Mouse (Mus musculus): ENCODE measurements at regions not wholly inside any gene's neighbourhood (a gene's known extent, or its start where the extent isn't known, plus 50 kb on each side); places are given as distances from the start of the nearest gene placed in this dataset.

DNA sequence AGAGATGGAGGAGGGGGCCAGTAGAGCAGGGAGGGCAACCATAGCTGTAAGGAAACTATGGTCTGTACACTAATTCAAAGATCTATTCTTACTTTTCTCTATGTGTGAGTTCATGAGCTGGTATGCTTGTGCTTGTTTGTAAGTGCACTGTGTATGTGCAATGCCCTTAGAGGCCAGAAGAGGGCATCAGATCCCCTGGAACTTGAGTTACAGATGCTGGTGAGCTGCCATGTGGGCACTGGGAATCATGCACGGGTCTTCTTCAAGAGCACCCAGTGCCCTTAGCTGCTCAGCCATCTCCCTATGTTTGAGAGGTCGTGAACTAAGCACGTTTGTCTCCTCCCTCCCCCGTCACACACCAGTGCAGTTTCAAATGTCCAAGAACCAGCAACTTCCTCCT is 68.9 kb downstream of the Tbx3 start:
- no peaks in the 10 kb centered on the region for H3K4me1 ChIP-seq (ENCODE audit: control insufficient read depth, insufficient read depth, low read length)
- H3K4me3 ChIP-seq (ENCODE audit: insufficient read depth, low read length), result no peak overlapping the region
- H3K27ac ChIP-seq (ENCODE audit: insufficient read depth, low read length), result no peak overlapping the region
- no peak for TF ChIP-seq POLR2A (IDR thresholded peaks at IDR 0.05; ENCODE audit: extremely low read depth, insufficient read depth, low read length)
- no peak for TF ChIP-seq CTCF (IDR thresholded peaks at IDR 0.05; ENCODE audit: extremely low read depth, insufficient read depth, low read length)

GRCm38 (mm10) chr5:119741116-119741515 is 70.6 kb downstream of the Tbx3 start:
- no peak overlapping the region for H3K27ac ChIP-seq (ENCODE audit: insufficient read depth, low read length)
- TF ChIP-seq POLR2A (IDR thresholded peaks at IDR 0.05; ENCODE audit: extremely low read depth, insufficient read depth, low read length) (no peak), CTCF (IDR thresholded peaks at IDR 0.05; ENCODE audit: extremely low read depth, insufficient read depth, low read length) (peak; percentile 94)
- H3K4me3 ChIP-seq (ENCODE audit: insufficient read depth, low read length), result no peak overlapping the region
- no peaks in the 10 kb centered on the region for H3K4me1 ChIP-seq (ENCODE audit: control insufficient read depth, insufficient read depth, low read length)

DNA sequence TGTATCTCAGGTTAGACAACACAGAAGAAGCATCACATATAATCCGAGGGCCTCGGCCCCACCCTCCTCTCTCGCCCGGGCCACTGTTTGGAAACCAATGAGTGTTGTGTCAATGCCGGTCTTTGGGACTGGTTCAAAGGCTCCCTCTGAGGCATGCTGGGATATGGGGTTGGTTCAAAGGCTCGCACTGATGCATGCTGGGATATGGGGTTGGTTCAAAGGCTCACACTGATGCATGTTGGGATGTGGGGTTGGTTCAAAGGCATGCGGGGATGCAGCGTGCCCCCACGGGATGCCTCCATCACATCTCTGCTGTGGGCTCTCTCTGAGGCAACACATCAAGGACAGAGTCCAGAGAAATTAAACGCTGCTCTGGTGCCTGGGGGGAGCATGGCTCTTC is 73.3 kb downstream of the Tbx3 start:
- Histone ChIP-seq H3K27ac (ENCODE audit: insufficient read depth, low read length) (no peak overlapping the region), H3K4me3 (ENCODE audit: insufficient read depth, low read length) (no peak overlapping the region), H3K4me1 (ENCODE audit: control insufficient read depth, insufficient read depth, low read length) (no peaks in the 10 kb centered on the region)
- TF ChIP-seq CTCF (IDR thresholded peaks at IDR 0.05; ENCODE audit: extremely low read depth, insufficient read depth, low read length), result no peak
- TF ChIP-seq POLR2A (IDR thresholded peaks at IDR 0.05; ENCODE audit: extremely low read depth, insufficient read depth, low read length), result no peak

GRCm38 (mm10) chr5:119747038-119747437 is 76.6 kb downstream of the Tbx3 start:
- TF ChIP-seq CTCF (IDR thresholded peaks at IDR 0.05; ENCODE audit: extremely low read depth, insufficient read depth, low read length), result no peak
- TF ChIP-seq POLR2A (IDR thresholded peaks at IDR 0.05; ENCODE audit: extremely low read depth, insufficient read depth, low read length), result no peak
- Histone ChIP-seq H3K4me3 (ENCODE audit: insufficient read depth, low read length) (no peak overlapping the region), H3K27ac (ENCODE audit: insufficient read depth, low read length) (no peak overlapping the region)

DNA sequence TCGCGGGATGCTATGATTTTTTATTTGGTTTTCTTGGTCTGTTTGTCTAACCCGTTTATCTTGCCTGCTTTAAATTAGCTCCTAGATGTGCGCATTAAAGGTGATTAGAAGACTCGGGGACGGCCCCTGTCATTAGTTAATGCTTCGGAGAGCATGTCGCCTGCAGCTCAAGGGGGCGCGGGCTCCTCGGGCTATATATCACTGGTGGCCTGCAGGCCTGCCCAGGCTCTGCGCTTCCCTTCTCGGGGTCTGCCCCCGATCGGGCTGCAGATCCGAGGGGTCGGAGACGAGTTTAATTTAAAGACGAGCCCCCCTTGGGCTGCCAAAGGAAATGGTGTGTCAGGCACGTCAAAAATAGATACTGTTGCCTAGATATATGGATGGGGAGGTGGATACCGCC is 78.2 kb downstream of the Tbx3 start:
- TF ChIP-seq POLR2A (IDR thresholded peaks at IDR 0.05; ENCODE audit: extremely low read depth, insufficient read depth, low read length), result no peak
- TF ChIP-seq CTCF (IDR thresholded peaks at IDR 0.05; ENCODE audit: extremely low read depth, insufficient read depth, low read length), result no peak
- no peaks in the 10 kb centered on the region for H3K4me1 ChIP-seq (ENCODE audit: control insufficient read depth, insufficient read depth, low read length)
- no peak overlapping the region for H3K4me3 ChIP-seq (ENCODE audit: insufficient read depth, low read length)
- H3K27ac ChIP-seq (ENCODE audit: insufficient read depth, low read length), result no peak overlapping the region

More at GRCm38 (mm10) chr5:119747038-119747437, 76.6 kb downstream of the Tbx3 start:
- H3K4me1 ChIP-seq (ENCODE audit: control insufficient read depth, insufficient read depth, low read length), result no peaks in the 10 kb centered on the region

DNA sequence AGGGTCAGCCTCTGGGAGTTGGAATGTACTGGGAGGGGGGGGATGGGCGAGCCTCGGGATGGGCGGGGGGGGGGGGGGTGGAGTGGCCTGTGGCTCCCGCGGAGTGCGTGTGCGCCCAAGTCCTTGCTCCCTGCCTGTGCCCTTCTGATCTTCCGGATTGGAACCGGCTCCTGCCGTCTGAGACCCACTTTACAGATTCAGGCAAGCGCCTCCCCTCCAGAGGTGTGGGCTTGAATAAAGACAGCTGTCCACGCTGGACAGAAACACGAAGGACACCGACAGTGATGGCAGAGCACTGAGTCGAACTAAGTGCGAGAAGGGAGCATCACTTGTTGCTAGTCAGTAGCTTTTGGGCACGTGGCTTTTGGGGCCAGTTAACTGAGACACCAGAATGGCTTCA is 78.7 kb downstream of the Tbx3 start:
- H3K27ac ChIP-seq (ENCODE audit: insufficient read depth, low read length), result no peak overlapping the region
- no peaks in the 10 kb centered on the region for H3K4me1 ChIP-seq (ENCODE audit: control insufficient read depth, insufficient read depth, low read length)
- TF ChIP-seq POLR2A (IDR thresholded peaks at IDR 0.05; ENCODE audit: extremely low read depth, insufficient read depth, low read length), result no peak
- TF ChIP-seq CTCF (IDR thresholded peaks at IDR 0.05; ENCODE audit: extremely low read depth, insufficient read depth, low read length), result no peak
- H3K4me3 ChIP-seq (ENCODE audit: insufficient read depth, low read length), result no peak overlapping the region

DNA sequence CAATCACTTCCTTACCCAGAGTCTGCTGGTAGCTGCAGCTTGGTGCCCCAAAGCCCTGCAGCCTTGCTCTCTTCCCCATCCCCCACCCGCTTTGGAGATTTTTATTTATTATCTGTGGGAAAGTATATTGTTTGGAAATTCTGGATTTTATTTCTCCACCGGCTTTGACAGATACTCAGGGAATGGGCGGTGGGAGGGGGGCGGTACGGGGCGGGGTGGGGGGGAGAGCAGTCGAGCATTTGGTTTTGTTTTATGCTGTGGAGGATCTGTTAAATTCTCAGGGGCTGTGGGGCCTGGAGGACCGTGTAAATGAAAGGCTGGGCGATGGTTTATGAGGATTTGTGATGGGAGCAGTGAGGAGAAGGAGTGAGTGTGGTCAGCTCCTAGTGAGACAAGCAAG is 76.7 kb upstream of the Tbx5 start:
- no peak overlapping the region for H3K27ac ChIP-seq (ENCODE audit: insufficient read depth, low read length)
- TF ChIP-seq CTCF (IDR thresholded peaks at IDR 0.05; ENCODE audit: extremely low read depth, insufficient read depth, low read length) (no peak), POLR2A (IDR thresholded peaks at IDR 0.05; ENCODE audit: extremely low read depth, insufficient read depth, low read length) (no peak)
- no peak overlapping the region for H3K4me3 ChIP-seq (ENCODE audit: insufficient read depth, low read length)
- H3K4me1 ChIP-seq (ENCODE audit: control insufficient read depth, insufficient read depth, low read length), result no peaks in the 10 kb centered on the region

DNA sequence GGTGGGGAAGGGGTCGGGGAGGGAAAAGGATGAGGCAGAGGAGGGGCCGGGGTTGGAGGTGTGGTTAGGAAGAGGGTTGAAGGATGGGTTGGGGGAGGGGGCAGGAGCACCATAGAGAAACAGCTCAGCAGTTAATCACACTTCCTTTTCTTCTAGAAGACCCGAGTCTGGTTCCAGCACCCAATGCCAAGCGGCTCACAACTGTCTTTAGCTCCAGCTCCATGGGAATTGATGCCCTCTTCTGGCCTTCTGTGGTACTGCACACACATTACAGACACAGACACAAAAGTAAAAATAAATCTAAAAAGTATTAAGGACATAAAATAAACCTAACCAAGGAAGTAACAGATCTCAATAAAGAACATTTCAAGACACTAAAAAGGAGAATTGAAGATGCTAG is 73.6 kb upstream of the Tbx5 start:
- H3K4me3 ChIP-seq (ENCODE audit: insufficient read depth, low read length), result no peak overlapping the region
- H3K27ac ChIP-seq (ENCODE audit: insufficient read depth, low read length), result no peak overlapping the region
- TF ChIP-seq CTCF (IDR thresholded peaks at IDR 0.05; ENCODE audit: extremely low read depth, insufficient read depth, low read length) (no peak), POLR2A (IDR thresholded peaks at IDR 0.05; ENCODE audit: extremely low read depth, insufficient read depth, low read length) (no peak)
- no peaks in the 10 kb centered on the region for H3K4me1 ChIP-seq (ENCODE audit: control insufficient read depth, insufficient read depth, low read length)

DNA sequence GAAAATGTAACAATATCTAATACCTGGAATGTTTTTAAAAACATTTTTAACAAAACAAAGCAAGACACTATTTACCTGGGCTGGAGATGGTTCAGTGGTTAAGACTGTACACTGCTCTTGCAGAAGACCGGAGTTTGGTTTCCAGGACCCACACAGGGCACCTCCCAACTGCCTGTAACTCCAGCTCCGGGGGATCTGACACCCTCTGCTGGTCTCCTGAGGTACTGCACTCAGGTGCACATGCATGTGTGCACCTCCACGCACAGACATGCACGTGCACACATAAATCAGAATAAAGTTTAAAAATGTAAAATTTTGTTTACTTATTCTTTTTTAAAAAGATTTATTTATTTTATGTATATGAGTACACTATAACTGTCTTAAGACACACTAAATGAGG is 70.4 kb upstream of the Tbx5 start:
- Histone ChIP-seq H3K4me1 (ENCODE audit: control insufficient read depth, insufficient read depth, low read length) (no peaks in the 10 kb centered on the region), H3K4me3 (ENCODE audit: insufficient read depth, low read length) (no peak overlapping the region), H3K27ac (ENCODE audit: insufficient read depth, low read length) (no peak overlapping the region)
- TF ChIP-seq CTCF (IDR thresholded peaks at IDR 0.05; ENCODE audit: extremely low read depth, insufficient read depth, low read length), result 0 out of 2 replicates have a peak, but pooled peaks have one; percentile 1
- no peak for TF ChIP-seq POLR2A (IDR thresholded peaks at IDR 0.05; ENCODE audit: extremely low read depth, insufficient read depth, low read length)

DNA sequence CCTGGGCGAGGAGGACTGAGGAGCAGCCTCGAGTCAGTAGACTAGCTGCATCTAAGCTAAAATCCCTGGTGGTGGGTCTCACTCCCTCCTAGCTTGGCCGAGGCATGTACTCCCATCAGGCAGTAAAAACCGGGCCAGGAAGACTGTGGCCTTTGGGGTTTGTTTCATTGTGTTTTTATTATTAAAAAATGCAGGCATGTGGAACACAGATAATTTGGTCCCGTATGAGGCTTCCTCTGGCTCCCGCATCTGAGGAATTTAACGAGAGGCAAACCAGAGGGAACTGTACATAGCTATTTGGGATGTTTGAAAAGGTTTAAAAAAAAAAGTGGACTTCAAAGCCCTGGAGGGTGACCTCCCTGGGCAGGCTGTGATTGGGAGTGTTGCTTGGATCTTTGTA is 69.1 kb upstream of the Tbx5 start:
- H3K27ac ChIP-seq (ENCODE audit: insufficient read depth, low read length), result no peak overlapping the region
- no peak for TF ChIP-seq POLR2A (IDR thresholded peaks at IDR 0.05; ENCODE audit: extremely low read depth, insufficient read depth, low read length)
- TF ChIP-seq CTCF (IDR thresholded peaks at IDR 0.05; ENCODE audit: extremely low read depth, insufficient read depth, low read length), result no peak
- H3K4me3 ChIP-seq (ENCODE audit: insufficient read depth, low read length), result no peak overlapping the region
- no peaks in the 10 kb centered on the region for H3K4me1 ChIP-seq (ENCODE audit: control insufficient read depth, insufficient read depth, low read length)

DNA sequence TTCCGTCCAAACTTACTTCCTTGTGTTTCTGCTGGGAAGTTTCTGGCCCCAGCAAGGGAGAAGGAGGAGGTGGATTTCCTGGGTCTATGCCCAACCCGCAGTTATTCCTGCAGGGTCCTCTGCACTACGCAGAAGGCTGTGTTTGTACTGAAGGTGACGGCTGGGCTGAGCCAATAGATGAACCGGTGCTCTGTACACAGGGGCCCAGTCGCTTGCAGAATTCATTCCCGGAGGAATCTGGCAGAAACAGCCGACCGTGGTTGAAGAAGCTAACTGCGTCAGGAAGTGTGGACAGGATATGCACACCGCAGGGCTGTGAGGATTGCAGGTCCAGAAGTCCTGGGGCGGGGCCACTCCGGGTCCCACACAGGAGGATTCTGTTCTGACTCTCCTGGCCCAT is 66.1 kb upstream of the Tbx5 start:
- Histone ChIP-seq H3K27ac (ENCODE audit: insufficient read depth, low read length) (no peak overlapping the region), H3K4me1 (ENCODE audit: control insufficient read depth, insufficient read depth, low read length) (no peaks in the 10 kb centered on the region), H3K4me3 (ENCODE audit: insufficient read depth, low read length) (no peak overlapping the region)
- TF ChIP-seq CTCF (IDR thresholded peaks at IDR 0.05; ENCODE audit: extremely low read depth, insufficient read depth, low read length) (no peak), POLR2A (IDR thresholded peaks at IDR 0.05; ENCODE audit: extremely low read depth, insufficient read depth, low read length) (no peak)

Data from cortical plate, adult 2 months (tissue).